Comparison of ENCODE assay signal across 10 mouse cellular contexts in the genomic region with DNA sequence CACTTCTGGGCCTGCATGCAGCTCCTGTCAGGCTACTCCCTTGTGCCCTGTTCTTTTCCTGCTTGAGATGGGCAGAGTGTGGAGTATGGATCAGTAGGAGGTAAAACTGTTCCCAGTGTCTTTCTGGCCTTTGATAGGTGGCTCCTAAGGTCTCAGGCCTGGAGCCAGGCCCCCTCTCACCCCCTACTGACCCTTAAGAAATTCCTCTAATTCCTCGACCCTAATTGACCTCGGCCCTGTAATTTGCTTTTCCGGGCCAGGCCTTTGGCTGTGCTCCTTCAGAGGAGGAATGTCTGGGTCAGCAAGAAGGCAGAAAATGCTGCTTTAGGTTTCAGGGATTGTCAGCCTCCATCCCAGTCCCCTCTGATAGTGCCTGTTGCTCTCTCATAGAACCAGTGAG. TPM values are rescaled to one million over a fixed set of nuclear protein-coding genes. Genes with fewer than 3 reads are reported as not detected.
DNase-seq lines count a peak whose midpoint lies in the region; ATAC-seq and TF ChIP-seq lines count a peak whose summit lies in the region.
"Had no signal": no experiment of that assay in that cellular context is flagged by ENCODE, and none has a peak within 500 bp of the region (broad histone marks: within the 10 kb centered on the region; RNA-seq: fewer than 3 reads in every experiment).

No protein-coding gene starts in this region.

- ATAC-seq in midbrain, embryonic 11.5 days (ENCODE audit: low FRiP score), result no peak
- ATAC-seq in midbrain, postnatal 0 days (ENCODE audit: low FRiP score), result no peak
- ATAC-seq in kidney, postnatal 0 days (replicated peaks; ENCODE audit: low FRiP score, low read depth), result no peak
- ATAC-seq in stomach, postnatal 0 days (ENCODE audit: low FRiP score, low TSS enrichment), result no peak
- ATAC-seq: activated CD4-positive, CD25-positive, alpha-beta regulatory T cell, adult 4 months had no signal

- H3K4me1 ChIP-seq in midbrain, embryonic 11.5 days (ENCODE audit: control insufficient read depth, insufficient read depth, low read length), result peaks cover 72% of the 10 kb centered on the region
- peaks cover 4% of the 10 kb centered on the region; the same call in 1 of the 2 replicates for H3K4me1 ChIP-seq in midbrain, postnatal 0 days (ENCODE audit: insufficient read depth, low read length)
- H3K4me1 ChIP-seq in kidney, postnatal 0 days (replicated peaks; ENCODE audit: insufficient read depth, low read length), result peaks cover 21% of the 10 kb centered on the region
- no peaks in the 10 kb centered on the region for H3K4me1 ChIP-seq in stomach, postnatal 0 days (replicated peaks; ENCODE audit: control insufficient read depth, insufficient read depth)

- no peaks in the 10 kb centered on the region for H3K36me3 ChIP-seq in midbrain, embryonic 11.5 days (ENCODE audit: control insufficient read depth, insufficient read depth, low read length)
- no peaks in the 10 kb centered on the region; the same call in 1 of the 2 replicates for H3K36me3 ChIP-seq in midbrain, postnatal 0 days (ENCODE audit: insufficient read depth, low read length)
- H3K36me3 ChIP-seq in kidney, postnatal 0 days (ENCODE audit: insufficient read depth, low read length), result no peaks in the 10 kb centered on the region
- H3K36me3 ChIP-seq in stomach, postnatal 0 days (ENCODE audit: control insufficient read depth, insufficient read depth, low read length), result no peaks in the 10 kb centered on the region

- no peak for TF ChIP-seq CTCF in gastrocnemius, adult 2 months (IDR thresholded peaks at IDR 0.05)
- TF ChIP-seq CTCF in midbrain, postnatal 0 days (IDR thresholded peaks at IDR 0.05), result no peak
- TF ChIP-seq CTCF in kidney, postnatal 0 days (IDR thresholded peaks at IDR 0.05; ENCODE audit: low read depth), result no peak
- no peak for TF ChIP-seq CTCF in stomach, postnatal 0 days (IDR thresholded peaks at IDR 0.05; ENCODE audit: low read depth)

- no peak overlapping the region for H3K4me3 ChIP-seq in gastrocnemius, adult 2 months
- H3K4me3 ChIP-seq in midbrain, embryonic 11.5 days (ENCODE audit: low read depth, low read length), result no peak overlapping the region
- no peak overlapping the region for H3K4me3 ChIP-seq in midbrain, postnatal 0 days (ENCODE audit: low read depth, low read length)
- H3K4me3 ChIP-seq in kidney, postnatal 0 days (replicated peaks; ENCODE audit: low read depth, low read length), result no peak overlapping the region
- no peak overlapping the region for H3K4me3 ChIP-seq in stomach, postnatal 0 days (ENCODE audit: low read depth, low read length)
- H3K4me3 ChIP-seq: erythroblast, embryonic 14.5 days had no signal

- H3K4me2 ChIP-seq in midbrain, embryonic 11.5 days, result no peak overlapping the region
- no peak overlapping the region for H3K4me2 ChIP-seq in midbrain, postnatal 0 days (ENCODE audit: low read depth, low read length, poor library complexity, severe bottlenecking)
- H3K4me2 ChIP-seq in kidney, postnatal 0 days (ENCODE audit: low read length), result no peak overlapping the region
- no peak overlapping the region for H3K4me2 ChIP-seq in stomach, postnatal 0 days (replicated peaks; ENCODE audit: low read depth)

- WGBS in midbrain, embryonic 11.5 days, result 4% methylated on average over 3 of the region's 3 CpGs
- 13% methylated on average over 3 of the region's 3 CpGs for WGBS in midbrain, postnatal 0 days
- WGBS in kidney, postnatal 0 days, result 17% methylated on average over 3 of the region's 3 CpGs
- 49% methylated on average over 3 of the region's 3 CpGs for WGBS in stomach, postnatal 0 days

- no peaks in the 10 kb centered on the region for H3K9me3 ChIP-seq in midbrain, embryonic 11.5 days (ENCODE audit: control insufficient read depth, low read length)
- H3K9me3 ChIP-seq in midbrain, postnatal 0 days (ENCODE audit: low read length), result no peaks in the 10 kb centered on the region
- no peaks in the 10 kb centered on the region for H3K9me3 ChIP-seq in kidney, postnatal 0 days (replicated peaks; ENCODE audit: low read length)
- no peaks in the 10 kb centered on the region for H3K9me3 ChIP-seq in stomach, postnatal 0 days (ENCODE audit: control insufficient read depth, low read length)

- TF ChIP-seq EP300 in stomach, postnatal 0 days (optimal IDR thresholded peaks at IDR 0.05), result no peak

- H3K27me3 ChIP-seq in midbrain, embryonic 11.5 days (ENCODE audit: control insufficient read depth, insufficient read depth, low read length), result no peaks in the 10 kb centered on the region
- no peaks in the 10 kb centered on the region for H3K27me3 ChIP-seq in midbrain, postnatal 0 days (ENCODE audit: insufficient read depth, low read length)
- no peaks in the 10 kb centered on the region for H3K27me3 ChIP-seq in kidney, postnatal 0 days (ENCODE audit: insufficient read depth, low read length)
- H3K27me3 ChIP-seq in stomach, postnatal 0 days (ENCODE audit: control insufficient read depth, insufficient read depth, low read length), result no peaks in the 10 kb centered on the region

- DNase-seq in gastrocnemius, adult 2 months, result no peak
- no peak for DNase-seq in gastrocnemius, adult 18-20 months (ENCODE audit: low spot score)
- DNase-seq in midbrain, embryonic 11.5 days (ENCODE audit: low spot score, missing footprints), result no peak
- DNase-seq in midbrain, postnatal 0 days (ENCODE audit: low spot score), result no peak
- DNase-seq in kidney, postnatal 0 days (ENCODE audit: low spot score), result peak; percentile 66
- no peak for DNase-seq in stomach, postnatal 0 days (ENCODE audit: low spot score)
- no peak for DNase-seq in gastrocnemius, postnatal 14 days
- DNase-seq in right cerebral cortex, adult 2 months (ENCODE audit: low spot score in 2 of 2), result no peak

- H3K9ac ChIP-seq in midbrain, embryonic 11.5 days (ENCODE audit: low read length), result 0 out of 2 replicates have a peak overlapping the region, but pooled peaks have one; percentile 12
- H3K9ac ChIP-seq in midbrain, postnatal 0 days (replicated peaks; ENCODE audit: low read length, poor library complexity, severe bottlenecking), result no peak overlapping the region; the same call in 1 of the 2 replicates
- no peak overlapping the region for H3K9ac ChIP-seq in kidney, postnatal 0 days (ENCODE audit: low read depth, low read length)
- no peak overlapping the region for H3K9ac ChIP-seq in stomach, postnatal 0 days (ENCODE audit: low read length)

- intact Hi-C loops in gastrocnemius, adult 2 months (cut with DNase I), result no loop called here
- intact Hi-C loops in gastrocnemius, postnatal 14 days (cut with DNase I; ENCODE audit: low total_unique reads), result no loop called here

- peak overlapping the region; percentile 38 for H3K27ac ChIP-seq in gastrocnemius, adult 2 months
- no peak overlapping the region for H3K27ac ChIP-seq in midbrain, embryonic 11.5 days (ENCODE audit: low read depth, low read length)
- H3K27ac ChIP-seq in midbrain, postnatal 0 days (ENCODE audit: low read depth, low read length), result no peak overlapping the region
- H3K27ac ChIP-seq in kidney, postnatal 0 days, result peak overlapping the region; percentile 31; the same call in 1 of the 2 replicates
- H3K27ac ChIP-seq in stomach, postnatal 0 days (replicated peaks), result 0 out of 2 replicates have a peak overlapping the region, but pooled peaks have one; percentile 13

RNA-seq across cellular contexts. Expression of gene Arvcf, which starts 35.8 kb away (rescaled TPM):
- total RNA-seq in gastrocnemius, adult 2 months (2021), result 1 to 10 TPM; 7.0 to 8.9 TPM
- 1 to 10 TPM; 7.7 to 8.4 TPM for total RNA-seq in gastrocnemius, adult 18-20 months (2021)
- 66.9 and 71.0 TPM in 2 replicates for polyA plus RNA-seq in midbrain, embryonic 11.5 days (2014; fragmentation: Nextera tagmentation; extraction: Ambion mirVana)
- 161 and 219 TPM in 2 replicates for total RNA-seq in midbrain, postnatal 0 days (2014; rRNA removed)
- polyA plus RNA-seq in midbrain, postnatal 0 days (2015; fragmentation: Nextera tagmentation; extraction: Ambion mirVana), result 54.5 and 60.6 TPM in 2 replicates
- 20.0 and 20.6 TPM in 2 replicates for polyA plus RNA-seq in kidney, postnatal 0 days (2015; fragmentation: Nextera tagmentation; extraction: Ambion mirVana)
- 7.8 and 8.7 TPM in 2 replicates for polyA plus RNA-seq in stomach, postnatal 0 days (2015; fragmentation: Nextera tagmentation; extraction: Ambion mirVana)
- total RNA-seq in gastrocnemius, postnatal 14 days (2021), result 10 to 100 TPM; 12.5 to 19.8 TPM

RNA-seq across cellular contexts. Expression of gene Tango2, which starts 35.9 kb away (rescaled TPM):
- total RNA-seq in gastrocnemius, adult 2 months (2021), result 10 to 100 TPM; 41.8 to 59.7 TPM
- total RNA-seq in gastrocnemius, adult 18-20 months (2021), result 10 to 100 TPM; 42.5 to 54.5 TPM
- 38.9 and 39.2 TPM in 2 replicates for polyA plus RNA-seq in midbrain, embryonic 11.5 days (2014; fragmentation: Nextera tagmentation; extraction: Ambion mirVana)
- total RNA-seq in midbrain, postnatal 0 days (2014; rRNA removed), result 40.3 and 44.1 TPM in 2 replicates
- polyA plus RNA-seq in midbrain, postnatal 0 days (2015; fragmentation: Nextera tagmentation; extraction: Ambion mirVana), result 88.0 and 94.8 TPM in 2 replicates
- polyA plus RNA-seq in kidney, postnatal 0 days (2015; fragmentation: Nextera tagmentation; extraction: Ambion mirVana), result 28.3 and 31.6 TPM in 2 replicates
- polyA plus RNA-seq in stomach, postnatal 0 days (2015; fragmentation: Nextera tagmentation; extraction: Ambion mirVana), result 16.2 and 16.9 TPM in 2 replicates
- total RNA-seq in gastrocnemius, postnatal 14 days (2021), result 10 to 100 TPM; 12.1 to 22.7 TPM

RNA-seq across cellular contexts. Expression of gene Txnrd2, which starts 42.4 kb away (rescaled TPM):
- total RNA-seq in gastrocnemius, adult 2 months (2021), result 10 to 100 TPM; 18.9 to 21.4 TPM
- total RNA-seq in gastrocnemius, adult 18-20 months (2021), result 10 to 100 TPM; 19.8 to 20.8 TPM
- 21.0 and 22.7 TPM in 2 replicates for polyA plus RNA-seq in midbrain, embryonic 11.5 days (2014; fragmentation: Nextera tagmentation; extraction: Ambion mirVana)
- total RNA-seq in midbrain, postnatal 0 days (2014; rRNA removed), result 13.3 and 22.9 TPM in 2 replicates
- 38.3 and 42.6 TPM in 2 replicates for polyA plus RNA-seq in midbrain, postnatal 0 days (2015; fragmentation: Nextera tagmentation; extraction: Ambion mirVana)
- polyA plus RNA-seq in kidney, postnatal 0 days (2015; fragmentation: Nextera tagmentation; extraction: Ambion mirVana), result 29.8 and 30.6 TPM in 2 replicates
- 16.2 and 16.8 TPM in 2 replicates for polyA plus RNA-seq in stomach, postnatal 0 days (2015; fragmentation: Nextera tagmentation; extraction: Ambion mirVana)
- total RNA-seq in gastrocnemius, postnatal 14 days (2021), result 10 to 100 TPM; 13.4 to 14.4 TPM

RNA-seq across cellular contexts. Expression of gene Comt, which starts 42.9 kb away (rescaled TPM):
- 10 to 100 TPM; 35.4 to 43.5 TPM for total RNA-seq in gastrocnemius, adult 2 months (2021)
- total RNA-seq in gastrocnemius, adult 18-20 months (2021), result 10 to 100 TPM; 37.3 to 41.0 TPM
- 50.8 and 52.5 TPM in 2 replicates for polyA plus RNA-seq in midbrain, embryonic 11.5 days (2014; fragmentation: Nextera tagmentation; extraction: Ambion mirVana)
- total RNA-seq in midbrain, postnatal 0 days (2014; rRNA removed), result 62.3 and 74.6 TPM in 2 replicates
- 95.0 and 103 TPM in 2 replicates for polyA plus RNA-seq in midbrain, postnatal 0 days (2015; fragmentation: Nextera tagmentation; extraction: Ambion mirVana)
- polyA plus RNA-seq in kidney, postnatal 0 days (2015; fragmentation: Nextera tagmentation; extraction: Ambion mirVana), result 107 and 123 TPM in 2 replicates
- 95.1 and 99.6 TPM in 2 replicates for polyA plus RNA-seq in stomach, postnatal 0 days (2015; fragmentation: Nextera tagmentation; extraction: Ambion mirVana)
- 10 to 100 TPM; 40.7 to 43.1 TPM for total RNA-seq in gastrocnemius, postnatal 14 days (2021)

Comparison
In these comparisons a context has a peak if more than half of its experiments do, and no peak if none do; other contexts are left out.
1. H3K27ac ChIP-seq: peak in gastrocnemius, adult 2 months (single experiment), kidney, postnatal 0 days (single experiment) and stomach, postnatal 0 days (single experiment); none in midbrain, embryonic 11.5 days (single experiment) and midbrain, postnatal 0 days (single experiment).